Mouse (Mus musculus) Patski (cell line): Measurements from ENCODE around the gene Aff3. TPM values are rescaled to one million over a fixed set of nuclear protein-coding genes. Genes with fewer than 3 reads are reported as not detected.
A peak's percentile ranks its signal among the peaks of the same experiment; 100 is the strongest.

ENCODE experiments used
- ATAC-seq: fragments of 100-300 bp; one replicate; pipeline ENCODE4 v1.8.0; 2021
- CTCF ChIA-PET: fragments of 350-600 bp; sonication (Branson Sonifier 250); formaldehyde crosslinking; loops from one replicate; lab custom pipeline; 2022; ENCODE audit warnings: inconsistent platforms; lab: Charles Lee
- POLR2A ChIA-PET: fragments of 350-600 bp; sonication (Branson Sonifier 250); formaldehyde crosslinking; loops from one replicate; lab custom pipeline; 2022; ENCODE audit warnings: antibody characterized with exemption, inconsistent platforms; lab: Charles Lee
- DNase-seq: peaks from one replicate; pipeline ENCODE4 v3.0.0-alpha.2; 2011; ENCODE audit warnings: low read depth, low spot score
- H3K27me3 ChIP-seq: fragments of 371-371 bp; one replicate; pipeline ENCODE4 v1.5.1; 2021
- CTCF ChIP-seq: fragments of 100-300 bp; IDR thresholded peaks from one replicate; pipeline ENCODE4 v1.5.1; 2021
- in situ Hi-C: fragments of 300-500 bp; cut with MboI; formaldehyde crosslinking; loops from 3 replicates; pipeline ENCODE4 v1.11.1; 2018; ENCODE audit warnings: low pct_unique_long_range_greater_than_20kb, mixed read lengths
- polyA plus RNA-seq: library from polyadenylated mRNA; unstranded; gene quantifications from one replicate; pipeline ENCODE4 v1.2.3, GENCODE M21; 2021

Aff3 gene
- polyA plus RNA-seq, 1 experiment from 2014 or later: 0.39 TPM

DNA sequence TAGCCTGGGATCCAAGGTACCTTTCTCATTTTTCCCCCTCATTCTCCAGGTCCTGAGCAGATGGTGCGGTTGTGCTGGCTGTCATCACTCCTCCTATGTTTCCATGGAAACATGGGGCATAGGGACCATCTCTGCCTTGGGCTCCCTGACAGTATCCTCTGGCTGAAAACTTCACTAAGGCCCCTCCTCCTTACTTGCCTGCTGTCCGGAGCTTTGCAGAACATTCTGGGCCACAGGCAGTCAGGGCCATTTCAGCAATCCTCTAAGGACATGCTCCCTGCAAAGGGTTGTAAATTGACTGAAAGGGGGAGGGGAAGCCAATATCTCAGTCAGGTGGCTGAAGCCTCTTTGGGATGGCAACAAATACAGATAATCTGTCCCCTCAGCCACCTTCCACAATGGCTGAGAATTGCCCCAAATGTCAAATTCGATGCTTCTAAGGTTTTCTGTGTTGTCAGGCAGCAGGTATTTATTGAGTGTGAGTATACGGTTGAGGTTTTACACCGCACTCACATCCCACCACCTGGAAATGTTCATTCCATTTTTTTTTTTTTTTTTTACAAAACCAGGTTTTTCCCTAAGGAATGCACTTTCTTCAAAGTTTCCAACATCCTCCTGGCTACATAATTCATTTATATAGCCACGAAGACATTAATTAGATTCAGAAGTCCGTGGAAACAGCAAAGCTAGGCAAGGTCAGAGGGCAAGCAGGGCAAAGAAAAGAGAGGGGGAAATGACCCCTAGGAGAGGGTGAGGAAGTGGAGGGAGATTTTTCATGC is 33.1 kb downstream of the Aff3 start:
- ATAC-seq (no peak), DNase-seq (no peak)
- POLR2A ChIA-PET: no interaction called here
- CTCF ChIA-PET: no interaction called here
- no peak for TF ChIP-seq CTCF
- in situ Hi-C loops: no loop called here
- peaks cover 32% of the 10 kb centered on the region for H3K27me3 ChIP-seq

DNA sequence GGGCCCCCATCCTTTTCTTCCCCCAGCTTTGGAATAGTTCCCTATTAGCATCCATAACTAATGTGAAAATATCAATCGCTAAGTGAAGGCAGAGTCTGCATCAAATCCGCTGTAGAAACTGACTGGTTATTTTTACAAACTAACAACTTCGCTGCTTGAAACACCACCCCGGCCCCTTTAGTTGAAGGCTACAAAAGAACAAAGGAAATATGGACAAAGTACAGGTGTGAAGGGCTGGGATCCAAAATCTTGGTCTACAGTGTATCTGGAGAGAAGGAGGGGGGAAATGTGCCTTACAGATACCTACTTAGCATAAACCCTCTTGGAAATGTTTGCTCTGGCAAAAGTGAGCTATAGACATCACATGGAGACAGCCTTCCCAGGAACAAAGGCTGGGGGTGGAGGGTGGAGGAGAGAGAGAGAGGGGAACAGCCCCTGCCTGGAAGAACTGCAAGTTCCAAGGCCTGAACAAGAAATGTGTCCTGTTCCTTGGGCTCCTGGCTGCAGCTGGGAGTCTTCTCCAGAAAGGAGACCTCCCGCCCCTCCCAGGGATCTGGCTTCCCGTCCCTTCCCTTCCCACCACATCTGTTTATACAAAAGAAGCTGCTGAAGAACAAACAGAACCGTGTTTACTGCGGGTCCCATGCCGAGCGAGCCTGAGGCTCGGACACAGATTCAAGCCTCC is 35.7 kb downstream of the Aff3 start:
- no peak for ATAC-seq
- POLR2A ChIA-PET: no interaction called here
- CTCF ChIA-PET: no interaction called here
- peaks cover 48% of the 10 kb centered on the region for H3K27me3 ChIP-seq
- no peak for TF ChIP-seq CTCF
- in situ Hi-C loops: no loop called here
- no peak for DNase-seq

- ChIA-PET POLR2A (no interaction called here), CTCF (no interaction called here)
- ATAC-seq (no peak), DNase-seq (no peak)
- no peak for TF ChIP-seq CTCF
- in situ Hi-C loops: no loop called here
- peaks cover 48% of the 10 kb centered on the region for H3K27me3 ChIP-seq
These were observed 36.3 kb downstream of the Aff3 start for GRCm38 (mm10) chr1:38628426-38628825.

DNA sequence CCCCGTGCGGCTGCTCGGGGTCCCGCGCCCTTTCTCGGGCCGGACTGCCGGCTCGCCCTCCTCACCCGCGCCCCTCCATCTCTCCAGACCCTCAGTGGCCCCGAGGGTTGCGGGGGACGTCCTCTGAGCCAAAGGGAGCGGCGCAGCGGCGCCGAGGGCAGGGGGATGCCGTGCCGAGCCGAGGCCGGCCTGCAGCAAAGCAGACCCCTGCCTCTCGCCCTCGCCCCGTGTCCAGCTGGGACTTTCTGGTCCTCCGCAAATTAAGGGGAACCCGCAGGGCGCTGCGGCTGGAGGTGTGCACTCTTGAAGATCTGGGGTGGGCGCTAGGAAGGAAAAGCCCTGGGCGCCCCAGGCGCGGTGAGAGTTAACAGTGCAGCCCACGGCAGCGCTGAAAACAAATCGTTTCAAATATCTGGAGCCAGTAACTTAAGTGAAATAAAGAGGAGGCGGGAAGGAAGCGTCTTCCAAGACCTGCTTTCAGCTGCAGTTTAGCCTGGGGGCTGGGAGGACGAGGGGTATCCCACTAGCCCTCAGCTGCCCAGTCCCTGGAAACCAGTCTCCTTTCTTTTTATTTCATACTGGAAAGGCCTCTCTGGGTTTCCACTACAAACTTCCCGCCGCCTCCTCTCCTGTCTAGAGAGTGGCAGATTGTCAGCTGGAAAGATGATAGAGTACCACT is 36.9 kb downstream of the Aff3 start:
- DNase-seq (no peak), ATAC-seq (no peak)
- TF ChIP-seq CTCF: no peak
- H3K27me3 ChIP-seq: peaks cover 48% of the 10 kb centered on the region
- ChIA-PET POLR2A (no interaction called here), CTCF (no interaction called here)
- in situ Hi-C loops: no loop called here

- ChIA-PET POLR2A (no interaction called here), CTCF (no interaction called here)
- no peak for TF ChIP-seq CTCF
- in situ Hi-C loops: no loop called here
- ATAC-seq (peak; percentile 48), DNase-seq (no peak)
- H3K27me3 ChIP-seq: peaks cover 48% of the 10 kb centered on the region
These were observed 37.8 kb downstream of the Aff3 start for GRCm38 (mm10) chr1:38626739-38627661.

DNA sequence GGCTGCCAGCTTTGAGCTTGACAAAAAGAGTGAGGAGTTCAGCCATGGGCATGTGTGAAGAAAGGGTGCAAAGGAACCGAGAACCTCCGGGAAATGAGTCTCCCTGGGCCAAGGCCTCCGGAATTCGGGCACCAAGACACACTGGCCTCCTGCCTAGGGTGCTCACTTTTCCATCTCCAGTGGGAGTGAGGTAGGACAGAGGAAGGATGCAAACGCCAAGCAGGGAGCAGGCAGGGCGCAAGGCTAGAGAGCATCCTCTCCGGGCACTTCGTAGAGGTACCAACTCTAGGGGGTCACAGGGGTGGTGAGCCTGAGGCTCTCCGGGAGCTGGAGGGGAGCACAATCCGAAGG is 38.4 kb downstream of the Aff3 start:
- DNase-seq: no peak
- no peak for TF ChIP-seq CTCF
- in situ Hi-C loops: no loop called here

DNA sequence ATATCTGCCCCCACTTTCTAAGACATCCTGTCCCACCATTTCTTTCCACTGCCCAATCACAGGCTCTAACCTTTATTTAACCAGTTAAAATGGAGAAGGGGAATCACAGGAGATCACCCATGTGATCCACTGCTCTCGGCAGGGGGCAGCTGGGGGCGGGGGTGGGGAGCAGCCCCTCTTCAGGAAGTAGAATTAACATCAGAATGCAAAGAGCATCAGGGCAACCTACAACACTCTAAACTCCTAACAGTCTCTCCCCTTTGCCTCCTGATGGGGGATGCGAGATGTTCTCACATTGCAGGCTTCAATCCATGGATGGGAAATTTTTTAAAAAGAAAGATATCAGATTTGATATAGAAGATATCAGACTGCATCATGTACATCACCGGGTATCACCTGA is 42.9 kb downstream of the Aff3 start:
- TF ChIP-seq CTCF: no peak
- in situ Hi-C loops: no loop called here
- ChIA-PET CTCF (no interaction called here), POLR2A (no interaction called here)
- no peak for ATAC-seq
- DNase-seq: no peak
- peaks cover 20% of the 10 kb centered on the region for H3K27me3 ChIP-seq

More for the DNA sequence above, 38.4 kb downstream of the Aff3 start:
- peaks cover 48% of the 10 kb centered on the region for H3K27me3 ChIP-seq
- ChIA-PET CTCF (no interaction called here), POLR2A (no interaction called here)
- no peak for ATAC-seq

- DNase-seq (no peak), ATAC-seq (no peak)
- ChIA-PET CTCF (no interaction called here), POLR2A (no interaction called here)
- in situ Hi-C loops: no loop called here
- peaks cover 13% of the 10 kb centered on the region for H3K27me3 ChIP-seq
- TF ChIP-seq CTCF: no peak
These were observed 44.4 kb downstream of the Aff3 start for GRCm38 (mm10) chr1:38620401-38620800.

DNA sequence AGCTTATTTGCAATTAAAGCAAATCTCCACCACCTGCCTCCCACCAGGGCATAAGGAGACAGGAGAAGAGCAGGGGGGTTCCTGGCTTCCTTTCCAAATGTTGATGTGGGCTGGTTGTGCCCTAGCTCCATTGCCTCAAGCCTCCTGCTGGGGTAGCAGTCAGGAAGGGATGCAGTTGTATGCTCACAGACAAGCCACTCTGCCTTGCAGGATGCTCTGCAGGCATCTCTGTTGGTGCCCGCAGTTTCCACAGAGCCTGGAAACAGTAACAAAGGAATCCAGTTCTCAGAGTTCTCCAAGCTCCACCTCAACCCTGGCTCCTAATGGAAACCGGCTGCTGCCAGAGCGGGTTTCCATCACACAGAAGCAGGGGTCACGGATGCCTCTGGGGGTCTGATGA is 58.0 kb downstream of the Aff3 start:
- ATAC-seq: no peak
- TF ChIP-seq CTCF: no peak
- DNase-seq: no peak
- ChIA-PET POLR2A (no interaction called here), CTCF (interaction anchor here (1.4 to 1.9 kb wide), 3 partner anchors 9 to 214 kb away, joined by 3 to 6 read pairs (median 6); no protein-coding TSS in a partner anchor)
- in situ Hi-C loops: no loop called here
- no peaks in the 10 kb centered on the region for H3K27me3 ChIP-seq

DNA sequence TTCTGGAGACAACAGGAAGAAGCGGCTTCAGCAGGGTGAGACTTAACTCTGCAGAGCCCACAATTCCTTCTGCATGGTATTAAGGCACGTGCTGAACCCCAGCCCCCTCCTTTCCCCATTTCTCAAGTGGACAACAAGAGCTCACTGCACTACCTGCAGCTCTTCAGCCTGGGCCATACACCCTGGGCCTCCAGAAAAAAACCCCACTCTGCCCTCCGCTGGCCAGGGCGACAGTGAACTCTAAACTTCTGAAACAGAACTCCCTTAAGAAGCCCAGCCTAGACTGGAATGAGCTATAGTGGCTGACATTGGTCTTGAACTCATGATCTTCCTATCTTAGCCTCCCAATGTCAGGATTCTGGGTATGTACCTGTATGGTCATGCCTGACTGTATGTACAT is 59.3 kb downstream of the Aff3 start:
- H3K27me3 ChIP-seq: no peaks in the 10 kb centered on the region
- no peak for TF ChIP-seq CTCF
- POLR2A ChIA-PET: interaction anchor here (1.0 kb wide), 1 partner anchor 94 kb away, joined by 3 read pairs; no protein-coding TSS in a partner anchor
- ATAC-seq (no peak), DNase-seq (no peak)
- CTCF ChIA-PET: interaction anchor here (1.4 to 1.9 kb wide), 4 partner anchors 8 to 420 kb away, joined by 3 to 6 read pairs (median 4); no protein-coding TSS in a partner anchor
- in situ Hi-C loops: no loop called here
